Mouse (Mus musculus) kidney, embryonic 15.5 days (tissue): Measurements from ENCODE around the gene Nyap1. TPM values are rescaled to one million over a fixed set of nuclear protein-coding genes. Genes with fewer than 3 reads are reported as not detected.
"Not testable (repeated sequence)": the region's sequence is repeated elsewhere in the genome, so short reads cannot be mapped to it uniquely, and the experiment has no call there.

Source experiments
- ATAC-seq: fragments of 200-750 bp; cut with Nextera tagmentation; replicated peaks from 2 replicates; pipeline ENCODE4 v1.8.0; 2017; ENCODE audit warnings: moderate TSS enrichment; ENCODE audit not compliant: low FRiP score
- H3K27ac ChIP-seq: fragments of 300-500 bp; sonication (generic); 2 replicates; pipeline ENCODE4 v1.5.1; 2015; ENCODE audit warnings: mild to moderate bottlenecking, inconsistent platforms
- H3K27me3 ChIP-seq: fragments of 300-500 bp; sonication (generic); 2 replicates; pipeline ENCODE4 v1.6.1; 2015; ENCODE audit warnings: inconsistent platforms
- H3K36me3 ChIP-seq: fragments of 300-500 bp; sonication (generic); 2 replicates; pipeline ENCODE4 v1.6.1; 2015; ENCODE audit warnings: inconsistent platforms
- H3K4me1 ChIP-seq: fragments of 300-500 bp; sonication (generic); 2 replicates; pipeline ENCODE4 v1.6.1; 2015; ENCODE audit warnings: inconsistent platforms
- H3K4me2 ChIP-seq: fragments of 300-500 bp; sonication (generic); 2 replicates; pipeline ENCODE4 v1.6.1; 2015; ENCODE audit warnings: moderate library complexity, mild to moderate bottlenecking, inconsistent platforms
- H3K4me3 ChIP-seq: fragments of 300-500 bp; sonication (generic); replicated peaks from 2 replicates; pipeline ENCODE4 v1.5.1; 2015; ENCODE audit warnings: mild to moderate bottlenecking, inconsistent platforms
- H3K9ac ChIP-seq: fragments of 300-500 bp; sonication (generic); 2 replicates; pipeline ENCODE4 v1.6.1; 2015; ENCODE audit warnings: mild to moderate bottlenecking, inconsistent platforms
- H3K9me3 ChIP-seq: fragments of 300-500 bp; sonication (generic); replicated peaks from 2 replicates; pipeline ENCODE4 v1.6.1; 2016; ENCODE audit warnings: inconsistent platforms
- WGBS: fragments of 180-500 bp; shearing (Covaris S2); methylation state at CpG from one replicate; pipeline ENCODE4 v1.1.7; 2015; ENCODE audit warnings: mixed read lengths; 5-methylcytosine and 5-hydroxymethylcytosine counted together
- polyA plus RNA-seq: library from polyadenylated mRNA; unstranded; fragments of >200 nt; fragmentation: Nextera tagmentation; extraction: Ambion mirVana; gene quantifications from 2 replicates; pipeline ENCODE4 v1.2.1, GENCODE M21; 2015

Nyap1 gene
- polyA plus RNA-seq, 1 experiment from 2014 or later, result 1.8 TPM

DNA sequence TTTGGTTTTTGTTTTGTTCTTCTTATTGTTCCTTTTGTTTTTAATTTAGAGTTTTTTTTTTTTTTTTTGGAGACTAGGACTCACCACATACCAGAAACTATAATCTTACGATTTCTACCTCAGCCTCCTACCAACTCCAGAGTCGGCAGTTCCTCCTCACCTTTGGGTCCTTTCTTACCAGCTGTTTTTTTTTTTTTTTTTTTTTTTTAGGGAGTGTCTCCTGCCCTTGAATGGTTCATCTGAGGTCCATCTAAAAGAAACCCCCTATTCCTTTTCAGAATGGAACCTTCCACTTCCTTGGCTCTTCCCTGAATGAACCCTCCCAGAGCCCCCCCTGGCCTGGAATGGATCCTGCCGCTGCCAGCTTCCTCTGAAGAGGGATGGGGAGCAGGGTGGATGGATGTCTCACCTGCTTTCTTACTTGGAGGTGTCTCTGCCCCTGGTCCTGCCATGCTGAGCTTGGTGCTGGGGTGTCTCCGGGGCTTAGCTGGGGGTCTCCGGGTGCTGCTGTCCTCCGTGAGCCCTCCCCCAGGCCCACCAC, 3.9 kb downstream of the Nyap1 start:
- no peak overlapping the region for H3K4me3 ChIP-seq
- H3K36me3 ChIP-seq, result peaks cover 32% of the 10 kb centered on the region
- H3K4me1 ChIP-seq, result peaks cover 41% of the 10 kb centered on the region
- H3K9ac ChIP-seq, result no peak overlapping the region
- H3K27ac ChIP-seq, result no peak overlapping the region
- 84% methylated on average over 6 of the region's 6 CpGs for WGBS
- no peak for ATAC-seq
- H3K27me3 ChIP-seq, result no peaks in the 10 kb centered on the region
- H3K9me3 ChIP-seq, result no peaks in the 10 kb centered on the region
- no peak overlapping the region for H3K4me2 ChIP-seq

DNA sequence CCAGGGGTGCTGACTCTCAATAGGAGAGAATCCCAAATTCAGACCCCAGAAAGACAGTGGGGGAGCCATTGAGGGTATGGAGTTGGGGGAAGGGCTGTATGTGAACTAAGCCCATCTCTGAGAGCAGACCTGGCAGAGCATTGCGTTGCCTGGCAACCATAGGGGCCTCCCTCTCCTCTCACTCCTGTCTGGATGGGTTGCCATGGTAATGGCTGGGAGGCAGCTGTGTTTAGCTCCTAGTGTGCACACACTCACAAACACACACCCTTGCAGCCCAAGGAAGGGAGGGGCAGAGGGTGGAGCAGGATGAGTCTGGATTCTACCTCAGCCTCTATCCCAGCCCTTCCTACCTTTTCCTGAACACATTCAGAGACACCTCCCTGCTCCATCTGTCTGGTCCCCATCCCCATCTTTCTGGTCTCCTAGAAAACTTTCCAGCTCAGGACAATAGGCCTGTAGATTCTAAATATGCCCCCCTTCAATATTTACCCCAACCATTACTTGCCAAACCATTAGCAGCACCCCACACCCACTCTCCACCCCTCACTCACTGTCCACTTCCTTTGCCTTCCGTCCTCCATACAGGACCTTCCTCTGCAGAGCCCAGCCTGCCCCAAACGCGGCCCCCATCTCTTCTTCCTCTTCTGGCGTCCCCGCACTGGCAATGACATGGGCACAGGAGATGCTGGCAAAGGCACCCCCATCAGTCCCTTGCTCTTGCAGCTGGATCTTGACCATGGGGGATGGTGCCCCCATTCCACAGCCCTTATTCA, 6.9 kb downstream of the Nyap1 start:
- no peak; the same call in 1 of the 2 replicates for ATAC-seq
- H3K9me3 ChIP-seq, result no peaks in the 10 kb centered on the region
- H3K4me2 ChIP-seq, result no peak overlapping the region
- no peak overlapping the region for H3K27ac ChIP-seq
- no peak overlapping the region for H3K9ac ChIP-seq
- peaks cover 39% of the 10 kb centered on the region for H3K36me3 ChIP-seq
- peaks cover 24% of the 10 kb centered on the region; the same call in 1 of the 2 replicates for H3K4me1 ChIP-seq
- no peak overlapping the region for H3K4me3 ChIP-seq
- WGBS, result 74% methylated on average over 6 of the region's 6 CpGs
- no peaks in the 10 kb centered on the region for H3K27me3 ChIP-seq

DNA sequence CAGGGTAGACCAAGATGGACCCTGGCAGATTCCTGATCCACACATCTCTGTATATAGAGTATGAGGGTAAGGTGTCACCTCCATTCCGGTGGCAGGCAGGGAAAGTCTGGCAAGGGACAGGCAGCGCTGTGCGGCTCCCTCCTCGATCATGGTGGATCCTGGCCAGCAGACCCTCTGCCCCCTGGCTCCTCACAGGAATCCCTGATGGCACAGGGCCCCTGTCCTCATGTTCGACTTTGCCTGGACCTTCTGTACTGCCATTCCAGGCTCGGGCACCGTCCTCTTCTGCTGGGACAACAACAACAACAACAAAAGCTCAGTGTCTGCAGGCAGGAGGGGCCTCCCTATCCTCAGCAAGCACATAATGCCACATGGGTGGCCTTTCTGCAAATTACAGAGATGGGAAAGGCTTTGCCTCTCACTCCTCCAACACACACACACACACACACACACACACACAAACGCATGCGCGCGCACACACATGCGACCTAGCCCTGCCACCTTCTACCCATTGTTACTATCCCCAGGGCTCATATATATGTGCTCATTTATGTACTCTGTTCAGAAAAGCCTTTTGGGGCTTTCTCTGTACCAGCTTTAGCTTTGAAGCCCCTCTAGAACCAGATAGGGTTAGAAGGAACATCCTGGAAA, 7.6 kb downstream of the Nyap1 start:
- 85% methylated on average over 12 of the region's 12 CpGs for WGBS
- Histone ChIP-seq H3K4me2 (no peak overlapping the region), H3K9me3 (no peaks in the 10 kb centered on the region), H3K27ac (no peak overlapping the region), H3K4me3 (no peak overlapping the region), H3K4me1 (peaks cover 17% of the 10 kb centered on the region; the same call in 1 of the 2 replicates), H3K36me3 (peaks cover 39% of the 10 kb centered on the region), H3K27me3 (no peaks in the 10 kb centered on the region), H3K9ac (no peak overlapping the region)
- no peak for ATAC-seq

DNA sequence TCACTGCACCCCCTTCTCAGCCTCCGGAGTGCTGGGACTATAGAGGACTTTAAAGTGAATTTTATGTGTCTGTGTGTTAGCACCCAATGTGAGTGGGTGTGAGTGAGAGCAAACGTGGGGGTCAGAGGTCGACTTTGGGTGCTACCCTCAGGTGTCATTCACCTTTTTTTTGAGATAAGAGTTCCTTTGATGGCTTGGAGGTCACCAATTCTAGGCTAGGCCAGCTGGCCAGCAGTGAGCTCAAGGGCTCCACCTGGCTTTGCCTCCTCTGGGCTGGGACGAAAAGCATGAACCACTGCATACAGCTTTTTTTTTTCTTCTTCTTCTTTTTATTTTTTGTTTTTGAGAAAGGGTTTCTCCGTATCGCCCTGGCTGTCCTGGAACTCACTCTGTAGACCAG, 14.6 kb downstream of the Nyap1 start:
- H3K4me2 ChIP-seq, result no peak overlapping the region
- H3K27ac ChIP-seq, result no peak overlapping the region
- ATAC-seq, result no peak
- H3K4me1 ChIP-seq, result no peaks in the 10 kb centered on the region
- 0 out of 2 replicates have a peak, but pooled peaks cover under 1% of the 10 kb centered on the region for H3K36me3 ChIP-seq
- H3K4me3 ChIP-seq, result no peak overlapping the region
- WGBS, result 69% methylated on average over 6 of the region's 6 CpGs
- H3K9ac ChIP-seq, result no peak overlapping the region
- H3K9me3 ChIP-seq, result no peaks in the 10 kb centered on the region
- peaks cover 9% of the 10 kb centered on the region; the same call in 1 of the 2 replicates for H3K27me3 ChIP-seq

DNA sequence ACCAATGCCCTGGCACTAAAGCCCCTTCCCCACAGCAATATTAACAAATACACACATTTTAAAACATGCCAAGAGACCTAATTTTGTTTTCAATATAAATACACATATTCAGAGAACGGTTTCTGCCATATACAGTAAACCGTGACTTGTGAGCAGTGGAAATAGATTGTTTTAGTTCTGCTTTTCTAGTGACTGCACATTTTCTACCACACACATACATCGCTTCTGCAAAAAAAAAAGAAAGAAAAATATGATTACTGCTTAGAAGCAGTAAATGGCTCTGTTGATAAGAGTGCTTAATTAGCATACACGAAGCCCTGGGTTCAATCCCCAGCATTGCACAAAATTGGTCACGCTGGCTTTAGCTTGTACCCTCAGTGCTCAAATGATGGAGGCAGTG, 17.6 kb downstream of the Nyap1 start:
- Histone ChIP-seq H3K9ac (no peak overlapping the region), H3K27me3 (peaks cover 9% of the 10 kb centered on the region; the same call in 1 of the 2 replicates), H3K4me3 (no peak overlapping the region), H3K27ac (no peak overlapping the region), H3K36me3 (no peaks in the 10 kb centered on the region), H3K4me2 (no peak overlapping the region), H3K4me1 (peaks cover 9% of the 10 kb centered on the region), H3K9me3 (no peaks in the 10 kb centered on the region)
- 88% methylated on average over 5 of the region's 5 CpGs for WGBS
- ATAC-seq, result no peak

DNA sequence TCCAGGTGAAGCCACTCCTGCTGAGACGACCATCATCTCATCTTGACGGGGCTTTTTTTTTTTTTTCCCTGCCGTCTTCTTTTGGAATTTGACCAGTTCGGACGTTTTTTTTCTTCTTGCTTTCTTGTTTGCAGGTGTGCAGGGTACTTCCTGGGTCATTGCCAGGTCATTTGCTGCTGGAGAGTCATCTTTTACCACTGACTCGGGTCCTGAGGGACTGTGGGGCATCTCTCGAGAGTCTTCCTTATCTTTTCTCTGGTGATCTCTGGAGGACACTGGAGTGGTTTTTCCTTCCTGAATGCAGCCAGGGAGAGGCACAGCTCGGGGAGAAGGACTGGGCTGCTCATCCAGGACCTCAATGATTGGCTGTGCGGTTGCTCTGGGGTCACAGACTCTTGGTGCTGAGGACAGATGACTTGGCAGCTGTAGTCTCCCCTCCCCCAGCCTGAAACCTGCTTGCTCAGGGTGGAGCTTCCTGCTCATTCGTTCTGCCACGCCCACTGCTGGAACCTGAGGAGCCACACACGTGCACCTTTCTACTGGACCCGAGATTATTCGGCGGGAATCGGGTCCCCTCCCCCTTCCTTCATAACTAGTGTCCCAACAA, 20.7 kb downstream of the Nyap1 start:
- H3K27ac ChIP-seq, H3K36me3 ChIP-seq, H3K9ac ChIP-seq, H3K27me3 ChIP-seq, H3K9me3 ChIP-seq: not testable (repeated sequence)
- H3K4me1 ChIP-seq, result peaks cover 11% of the 10 kb centered on the region
- ATAC-seq, result 0 out of 2 replicates have a peak, but pooled peaks have one; percentile 25
- H3K4me3 ChIP-seq, result peak overlapping the region; percentile 18; the same call in 1 of the 2 replicates
- WGBS, result 15% methylated on average over 11 of the region's 16 CpGs
- peak overlapping the region; percentile 53 for H3K4me2 ChIP-seq

DNA sequence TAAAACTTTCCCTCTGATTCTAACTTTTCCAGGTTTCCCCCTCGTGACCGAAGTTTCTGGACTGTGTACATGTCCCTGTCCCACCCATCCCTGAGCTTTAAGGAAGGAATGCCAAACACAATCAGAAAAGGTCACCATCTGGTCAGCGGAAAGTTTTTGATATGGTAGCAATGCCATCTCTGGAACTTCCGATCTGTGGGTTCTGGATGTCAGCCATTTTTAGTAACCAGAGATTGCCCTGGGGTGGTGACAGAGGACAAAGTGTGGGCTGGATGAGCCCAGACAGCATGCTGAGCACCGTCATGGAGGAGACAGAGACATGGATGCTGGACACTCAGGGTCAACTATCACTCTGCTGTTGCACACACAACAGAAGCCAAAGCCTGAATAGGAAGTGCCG, 22.3 kb downstream of the Nyap1 start:
- no peak overlapping the region for H3K4me3 ChIP-seq
- WGBS, result 71% methylated on average over 6 of the region's 6 CpGs
- H3K4me2 ChIP-seq, result no peak overlapping the region
- peaks cover 9% of the 10 kb centered on the region; the same call in 1 of the 2 replicates for H3K27me3 ChIP-seq
- H3K9ac ChIP-seq, result no peak overlapping the region
- no peak for ATAC-seq
- no peaks in the 10 kb centered on the region for H3K36me3 ChIP-seq
- no peak overlapping the region for H3K27ac ChIP-seq
- peaks cover 11% of the 10 kb centered on the region for H3K4me1 ChIP-seq
- no peaks in the 10 kb centered on the region for H3K9me3 ChIP-seq

DNA sequence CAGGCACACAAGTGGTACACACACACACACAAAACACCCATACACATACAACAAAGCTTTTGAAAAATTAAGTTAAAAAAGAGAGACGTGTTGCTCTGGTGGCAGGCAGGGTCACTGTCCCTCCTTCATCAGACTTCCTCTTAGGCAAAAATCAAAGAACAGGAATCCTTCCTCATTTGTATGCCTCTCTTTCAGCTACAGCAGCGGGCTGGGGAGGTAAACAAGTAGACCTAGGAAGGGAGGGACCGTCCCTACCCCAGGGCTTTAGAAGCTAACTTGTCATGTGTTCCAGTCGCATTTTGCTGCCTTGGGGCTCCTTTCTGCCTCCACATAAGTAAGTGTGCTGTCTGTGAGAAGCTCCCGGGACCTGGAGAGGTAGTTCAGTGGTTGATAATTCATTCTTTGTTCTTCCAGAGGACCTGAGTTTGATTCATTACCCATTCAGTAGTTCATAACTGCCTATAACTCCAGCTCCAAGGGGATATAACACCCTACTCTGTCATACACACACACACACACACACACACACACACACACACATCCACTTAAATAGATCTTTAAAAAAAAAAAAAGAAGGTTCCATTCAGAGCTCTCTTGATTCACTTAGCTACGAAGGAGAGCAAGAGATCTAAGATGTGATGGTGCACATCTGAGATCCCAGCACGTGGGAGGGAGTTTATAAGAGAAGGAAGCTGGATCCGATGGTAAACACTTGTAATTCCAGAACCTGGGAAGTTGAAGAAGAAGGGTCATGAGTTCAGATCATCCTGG, 23.2 kb downstream of the Nyap1 start:
- Histone ChIP-seq H3K9ac (no peak overlapping the region), H3K27ac (no peak overlapping the region), H3K4me3 (no peak overlapping the region), H3K36me3 (no peaks in the 10 kb centered on the region), H3K4me1 (peaks cover 11% of the 10 kb centered on the region), H3K9me3 (no peaks in the 10 kb centered on the region), H3K4me2 (no peak overlapping the region), H3K27me3 (peaks cover 5% of the 10 kb centered on the region; the same call in 1 of the 2 replicates)
- WGBS, result 51% methylated on average over 8 of the region's 8 CpGs
- ATAC-seq, result no peak

DNA sequence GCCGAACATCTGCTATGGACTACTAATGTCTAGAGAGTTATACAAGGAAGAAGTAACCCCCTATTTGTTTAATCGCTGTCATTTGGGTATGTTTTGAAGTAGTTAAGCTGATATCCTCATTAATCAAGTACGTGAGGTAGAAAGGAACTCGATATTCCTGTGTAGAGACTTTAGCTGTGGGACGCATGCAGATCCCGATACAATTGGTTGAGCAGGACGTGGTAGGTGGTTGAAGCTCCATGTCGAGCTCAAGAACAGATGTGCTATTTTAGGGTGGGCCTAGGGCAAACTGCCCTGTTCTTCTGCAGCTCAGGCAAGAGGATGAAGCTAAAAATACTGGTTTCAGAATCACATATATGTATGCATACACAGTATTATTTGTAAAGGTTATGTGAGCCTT, 25.7 kb downstream of the Nyap1 start:
- 0 out of 2 replicates have a peak, but pooled peaks have one; percentile 52 for ATAC-seq
- WGBS, result 37% methylated on average over 8 of the region's 8 CpGs
- H3K9ac ChIP-seq, result no peak overlapping the region

DNA sequence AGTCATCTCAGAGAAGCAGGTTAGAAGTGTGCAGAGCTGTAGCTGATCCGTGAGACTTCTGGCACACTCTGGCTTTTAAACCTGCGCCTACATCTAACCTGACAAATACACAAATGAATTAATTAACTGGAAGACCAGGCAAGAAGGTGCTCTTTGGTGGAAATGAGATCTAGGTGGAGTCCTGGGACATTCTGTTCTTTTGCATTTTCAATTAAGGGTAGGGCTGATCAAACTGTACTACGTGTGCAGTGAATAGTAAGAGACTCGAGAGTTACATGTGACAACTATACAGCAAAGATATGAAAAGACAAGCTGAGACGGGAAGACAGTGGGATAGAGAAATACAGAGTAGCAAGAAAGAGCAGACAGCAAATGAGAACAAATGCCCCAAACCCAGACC, 28.0 kb downstream of the Nyap1 start:
- Histone ChIP-seq H3K4me1 (no peaks in the 10 kb centered on the region), H3K36me3 (no peaks in the 10 kb centered on the region), H3K4me2 (no peak overlapping the region), H3K27me3 (no peaks in the 10 kb centered on the region), H3K27ac (no peak overlapping the region), H3K9me3 (no peaks in the 10 kb centered on the region), H3K9ac (no peak overlapping the region), H3K4me3 (no peak overlapping the region)
- 81% methylated on average over 5 of the region's 5 CpGs for WGBS
- no peak for ATAC-seq

More for the DNA sequence above, 25.7 kb downstream of the Nyap1 start:
- H3K4me2 ChIP-seq, result no peak overlapping the region
- H3K36me3 ChIP-seq, result no peaks in the 10 kb centered on the region
- no peak overlapping the region for H3K27ac ChIP-seq
- H3K27me3 ChIP-seq, result no peaks in the 10 kb centered on the region
- H3K9me3 ChIP-seq, result no peaks in the 10 kb centered on the region
- H3K4me1 ChIP-seq, result peaks cover 10% of the 10 kb centered on the region
- H3K4me3 ChIP-seq, result no peak overlapping the region

DNA sequence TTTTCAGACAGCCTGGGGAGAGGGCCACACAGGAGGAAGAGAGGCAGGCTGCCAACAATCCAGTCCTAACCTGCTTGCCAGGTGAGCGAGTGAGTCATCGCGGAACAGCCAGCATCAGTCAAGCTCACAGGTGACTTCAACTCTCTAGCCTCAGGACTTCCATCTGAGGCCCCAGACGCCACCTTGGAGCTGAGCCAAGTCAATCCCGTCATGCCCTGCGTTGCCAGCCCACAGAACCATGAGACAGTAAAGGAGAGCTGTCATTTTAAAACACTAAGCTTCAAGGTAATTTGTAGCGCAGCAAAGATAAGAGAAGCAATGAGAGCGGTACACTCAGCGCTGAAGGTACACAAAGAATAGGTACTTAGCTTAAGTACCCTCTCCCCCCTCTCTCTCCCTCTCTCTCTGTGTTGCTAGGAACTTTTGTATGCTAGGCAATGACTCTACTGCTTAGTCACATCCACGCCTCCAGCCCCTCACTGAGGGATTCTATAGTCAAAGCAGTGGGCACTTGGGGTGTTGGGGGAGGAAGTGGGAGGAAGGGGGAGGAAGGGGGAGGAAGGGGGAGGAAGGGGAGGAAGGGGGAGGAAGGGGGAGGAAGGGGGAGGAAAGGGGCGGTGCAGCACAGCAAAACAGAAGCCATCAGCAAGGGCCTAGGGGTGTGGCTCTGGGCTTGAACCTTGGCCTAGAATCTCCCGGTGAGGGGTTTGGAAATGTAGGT, 34.3 kb downstream of the Nyap1 start:
- no peak overlapping the region for H3K9ac ChIP-seq
- H3K4me2 ChIP-seq, result no peak overlapping the region
- peak overlapping the region; percentile 71 for H3K27ac ChIP-seq
- H3K27me3 ChIP-seq, result no peaks in the 10 kb centered on the region
- H3K4me1 ChIP-seq, result 0 out of 2 replicates have a peak, but pooled peaks cover 2% of the 10 kb centered on the region
- WGBS, result 68% methylated on average over 12 of the region's 12 CpGs
- no peak overlapping the region for H3K4me3 ChIP-seq
- H3K9me3 ChIP-seq, result no peaks in the 10 kb centered on the region
- H3K36me3 ChIP-seq, result no peaks in the 10 kb centered on the region
- peak; percentile 76 for ATAC-seq
